Mouse (Mus musculus): ENCODE results near the gene Lzts2. TPM values are rescaled to one million over a fixed set of nuclear protein-coding genes. Genes with fewer than 3 reads are reported as not detected.
A peak's percentile ranks its signal among the peaks of the same experiment; 100 is the strongest.

The Lzts2 gene
- polyA plus RNA-seq, 1 experiment from 2014 or later: 71.0 TPM

- ATAC-seq (ENCODE audit: low FRiP score): no peak; the same call in 1 of the 2 replicates
- Histone ChIP-seq H3K4me1 (peaks cover 24% of the 10 kb centered on the region), H3K9me3 (replicated peaks) (no peaks in the 10 kb centered on the region), H3K27ac (peak overlapping the region; percentile 96), H3K36me3 (peaks cover 9% of the 10 kb centered on the region; the same call in 1 of the 2 replicates), H3K4me3 (peak overlapping the region; percentile 53), H3K27me3 (peaks cover 6% of the 10 kb centered on the region), H3K9ac (peak overlapping the region; percentile 87), H3K4me2 (replicated peaks) (peak overlapping the region; percentile 78)
- under 1% methylated on average over 14 of the region's 14 CpGs for WGBS
Measured at GRCm38 (mm10) chr19:45058841-45059240, 44.6 kb downstream of the Lzts2 start.

GRCm38 (mm10) chr19:45063565-45064292 lies 49.5 kb downstream of the Lzts2 start:
- peak; percentile 63 for ATAC-seq (ENCODE audit: low FRiP score)
- Histone ChIP-seq H3K27me3 (peaks cover 52% of the 10 kb centered on the region), H3K36me3 (no peaks in the 10 kb centered on the region), H3K9ac (peak overlapping the region; percentile 32; the same call in 1 of the 2 replicates), H3K4me1 (peaks cover 14% of the 10 kb centered on the region), H3K27ac (no peak overlapping the region), H3K4me2 (replicated peaks) (peak overlapping the region; percentile 24; the same call in 1 of the 2 replicates), H3K9me3 (replicated peaks) (no peaks in the 10 kb centered on the region), H3K4me3 (peak overlapping the region; percentile 10; the same call in 1 of the 2 replicates)
- WGBS: 42% methylated on average over 19 of the region's 20 CpGs

GRCm38 (mm10) chr19:45065226-45065625 lies 51.0 kb downstream of the Lzts2 start:
- 5% methylated on average over 21 of the region's 21 CpGs for WGBS
- Histone ChIP-seq H3K9ac (no peak overlapping the region), H3K27ac (no peak overlapping the region), H3K4me1 (peaks cover 8% of the 10 kb centered on the region), H3K27me3 (peaks cover 63% of the 10 kb centered on the region), H3K4me3 (no peak overlapping the region), H3K9me3 (replicated peaks) (no peaks in the 10 kb centered on the region), H3K36me3 (no peaks in the 10 kb centered on the region), H3K4me2 (replicated peaks) (no peak overlapping the region)
- no peak for ATAC-seq (ENCODE audit: low FRiP score)

- no peaks in the 10 kb centered on the region for H3K36me3 ChIP-seq
- WGBS: 25% methylated on average over 17 of the region's 17 CpGs
- peaks cover 8% of the 10 kb centered on the region for H3K4me1 ChIP-seq
- no peak overlapping the region for H3K9ac ChIP-seq
- H3K4me2 ChIP-seq (replicated peaks): no peak overlapping the region
- ATAC-seq (ENCODE audit: low FRiP score): no peak
- no peak overlapping the region for H3K27ac ChIP-seq
- H3K27me3 ChIP-seq: peaks cover 80% of the 10 kb centered on the region
- no peak overlapping the region for H3K4me3 ChIP-seq
- H3K9me3 ChIP-seq (replicated peaks): no peaks in the 10 kb centered on the region
Measured at GRCm38 (mm10) chr19:45067170-45067569, 53.0 kb downstream of the Lzts2 start.

- no peaks in the 10 kb centered on the region for H3K36me3 ChIP-seq
- 81% methylated on average over 7 of the region's 7 CpGs for WGBS
Measured at GRCm38 (mm10) chr19:45067758-45068510, 53.7 kb downstream of the Lzts2 start.

GRCm38 (mm10) chr19:45073871-45074542 lies 59.8 kb downstream of the Lzts2 start:
- no peaks in the 10 kb centered on the region for H3K9me3 ChIP-seq (replicated peaks)
- peak overlapping the region; percentile 90 for H3K4me2 ChIP-seq (replicated peaks)
- peaks cover 74% of the 10 kb centered on the region for H3K27me3 ChIP-seq
- H3K4me3 ChIP-seq: peak overlapping the region; percentile 56
- WGBS: 10% methylated on average over 20 of the region's 20 CpGs
- peak overlapping the region; percentile 84 for H3K27ac ChIP-seq
- ATAC-seq (ENCODE audit: low FRiP score): peak; percentile 26; the same call in 1 of the 2 replicates
- H3K36me3 ChIP-seq: no peaks in the 10 kb centered on the region
- peaks cover 17% of the 10 kb centered on the region for H3K4me1 ChIP-seq
- H3K9ac ChIP-seq: peak overlapping the region; percentile 75

More at GRCm38 (mm10) chr19:45067758-45068510, 53.7 kb downstream of the Lzts2 start:
- Histone ChIP-seq H3K27ac (no peak overlapping the region), H3K4me3 (no peak overlapping the region), H3K4me1 (peaks cover 8% of the 10 kb centered on the region), H3K27me3 (peaks cover 82% of the 10 kb centered on the region), H3K9me3 (replicated peaks) (no peaks in the 10 kb centered on the region), H3K9ac (no peak overlapping the region), H3K4me2 (replicated peaks) (no peak overlapping the region)
- no peak for ATAC-seq (ENCODE audit: low FRiP score)

GRCm38 (mm10) chr19:45074580-45075322 lies 60.5 kb downstream of the Lzts2 start, which contains the start of gene Kazald1:
TSS of gene Kazald1 (plus strand) at chr19:45075241.
- H3K4me2 ChIP-seq (replicated peaks): peak within 1 kb of the TSS; percentile 90
- peak within 1 kb of the TSS; percentile 56 for H3K4me3 ChIP-seq
- H3K9ac ChIP-seq: peak within 1 kb of the TSS; percentile 75
- WGBS: under 1% methylated on average over 45 of the region's 45 CpGs
- peak; percentile 82 for ATAC-seq (ENCODE audit: low FRiP score)
- H3K27me3 ChIP-seq: peaks cover 75% of the 10 kb centered on the region
- peak within 1 kb of the TSS; percentile 84 for H3K27ac ChIP-seq
- no peaks in the 10 kb centered on the region for H3K36me3 ChIP-seq
- H3K9me3 ChIP-seq (replicated peaks): no peaks in the 10 kb centered on the region
- peaks cover 23% of the 10 kb centered on the region for H3K4me1 ChIP-seq

- whole genome bisulfite sequencing: under 1% methylated on average over 32 of the region's 32 CpGs
- Histone ChIP-seq H3K4me2 (replicated peaks) (peak overlapping the region; percentile 90), H3K27me3 (peaks cover 77% of the 10 kb centered on the region), H3K4me1 (peaks cover 31% of the 10 kb centered on the region), H3K4me3 (peak overlapping the region; percentile 56), H3K27ac (no peak overlapping the region), H3K36me3 (no peaks in the 10 kb centered on the region), H3K9me3 (replicated peaks) (no peaks in the 10 kb centered on the region), H3K9ac (peak overlapping the region; percentile 75)
- ATAC-seq (ENCODE audit: low FRiP score): peak; percentile 39
Measured at GRCm38 (mm10) chr19:45075323-45076035, 61.3 kb downstream of the Lzts2 start.

GRCm38 (mm10) chr19:45076036-45076575 lies 61.9 kb downstream of the Lzts2 start:
- Histone ChIP-seq H3K9me3 (replicated peaks) (no peaks in the 10 kb centered on the region), H3K4me3 (peak overlapping the region; percentile 56), H3K27ac (no peak overlapping the region), H3K36me3 (no peaks in the 10 kb centered on the region), H3K4me1 (peaks cover 37% of the 10 kb centered on the region), H3K4me2 (replicated peaks) (peak overlapping the region; percentile 90), H3K27me3 (peaks cover 77% of the 10 kb centered on the region), H3K9ac (peak overlapping the region; percentile 38; the same call in 1 of the 2 replicates)
- 7% methylated on average over 17 of the region's 17 CpGs for WGBS
- ATAC-seq (ENCODE audit: low FRiP score): no peak

All from hindbrain, embryonic 12.5 days (tissue).